Mouse (Mus musculus) spleen, adult 2 months (tissue): Measurements from ENCODE around the gene Ddx55.

Experiments used
- CTCF ChIP-seq: fragments of 200-500 bp; IDR thresholded peaks from 2 replicates; pipeline ENCODE4 v1.5.1; 2011; ENCODE audit warnings: mild to moderate bottlenecking, inconsistent platforms; ENCODE audit not compliant: insufficient read depth, insufficient read length, insufficient replicate concordance; ENCODE audit errors: extremely low read depth
- POLR2A ChIP-seq: fragments of 200-500 bp; IDR thresholded peaks from 2 replicates; pipeline ENCODE4 v1.6.1; 2011; ENCODE audit warnings: low read depth, low read length, inconsistent platforms

DNA sequence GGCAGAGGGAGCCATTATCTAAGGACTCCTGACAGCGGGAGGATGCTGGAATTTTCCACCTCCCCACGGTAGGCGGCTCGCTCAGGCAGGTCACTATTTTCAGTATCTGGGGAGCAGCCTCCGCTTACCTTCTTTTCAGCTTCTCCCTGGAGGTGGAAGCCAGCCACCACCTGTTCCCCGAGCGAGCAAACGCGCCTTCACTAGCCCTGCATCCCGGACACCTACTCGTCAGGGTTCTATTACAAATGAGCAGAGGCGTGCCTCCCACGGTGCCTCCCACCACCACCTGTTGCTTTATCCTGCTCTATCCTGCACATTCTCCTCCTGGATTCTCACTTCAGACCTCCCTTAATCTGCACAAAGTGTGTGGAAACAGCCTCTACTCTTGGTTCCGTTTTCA lies 48.9 kb upstream of the Ddx55 start:
- no peak for TF ChIP-seq POLR2A
- TF ChIP-seq CTCF, result no peak
